Mouse (Mus musculus) megakaryocyte progenitor cell, adult 5-6 weeks (primary cell): ENCODE data around the gene Max. TPM values are rescaled to one million over a fixed set of nuclear protein-coding genes. Genes with fewer than 3 reads are reported as not detected.
A peak's percentile ranks its signal among the peaks of the same experiment; 100 is the strongest.

Source experiments
- ATAC-seq: replicated peaks from 2 replicates; pipeline ENCODE4 v1.8.0; 2016; ENCODE audit warnings: mild to moderate bottlenecking, moderate TSS enrichment, inconsistent platforms; ENCODE audit not compliant: poor library complexity
- total RNA-seq, 2 experiments: library from RNA; stranded (forward) in 1 of 2; stranded (reverse) in 1 of 2; fragments of 157-497, 149-512 nt in 1 of 2; fragments of 200-1000 nt in 1 of 2; gene quantifications; 2 replicates each; pipeline versions ENCODE4 v1.2.3 to v1.2.4; 2015 to 2017

Max gene
- total RNA-seq, 2 experiments from 2014 or later = 114 to 122 TPM

GRCm38 (mm10) chr12:76961052-76961931 is 709 bp downstream of the Max start:
- no peak; the same call in 1 of the 2 replicates for ATAC-seq

- ATAC-seq = peak; percentile 50
Measured at GRCm38 (mm10) chr12:76957688-76958087, 4.3 kb downstream of the Max start.

GRCm38 (mm10) chr12:76954698-76955423 is 7.1 kb downstream of the Max start:
- ATAC-seq = no peak

- no peak for ATAC-seq
Measured at GRCm38 (mm10) chr12:76953750-76954363, 8.1 kb downstream of the Max start.

GRCm38 (mm10) chr12:76950330-76950729 is 11.7 kb downstream of the Max start:
- peak; percentile 59 for ATAC-seq

GRCm38 (mm10) chr12:76948781-76949180 is 13.2 kb downstream of the Max start:
- ATAC-seq = no peak; the same call in 1 of the 2 replicates

- ATAC-seq = no peak
Measured at GRCm38 (mm10) chr12:76948185-76948584, 13.8 kb downstream of the Max start.

- ATAC-seq = peak; percentile 63
Measured at GRCm38 (mm10) chr12:76947487-76947886, 14.5 kb downstream of the Max start.

- no peak for ATAC-seq
Measured at GRCm38 (mm10) chr12:76943466-76943865, 18.5 kb downstream of the Max start.

- no peak for ATAC-seq
Measured at GRCm38 (mm10) chr12:76943046-76943445, 19.0 kb downstream of the Max start.

GRCm38 (mm10) chr12:76942476-76942875 is 19.5 kb downstream of the Max start:
- ATAC-seq = no peak

- peak; percentile 88 for ATAC-seq
Measured at GRCm38 (mm10) chr12:76941524-76941923, 20.5 kb downstream of the Max start.

- no peak for ATAC-seq
Measured at GRCm38 (mm10) chr12:76938013-76938412, 24.0 kb downstream of the Max start.

- ATAC-seq = no peak
Measured at GRCm38 (mm10) chr12:76936211-76936610, 25.8 kb downstream of the Max start.

- no peak for ATAC-seq
Measured at GRCm38 (mm10) chr12:76934438-76934837, 27.6 kb downstream of the Max start.

- no peak for ATAC-seq
Measured at GRCm38 (mm10) chr12:76932688-76933060, 29.3 kb downstream of the Max start.

- ATAC-seq = no peak
Measured at GRCm38 (mm10) chr12:76931739-76932687, 30.0 kb downstream of the Max start.

- peak; percentile 63 for ATAC-seq
Measured at GRCm38 (mm10) chr12:76930177-76930576, 31.8 kb downstream of the Max start.

- no peak for ATAC-seq
Measured at GRCm38 (mm10) chr12:76927539-76927938, 34.5 kb downstream of the Max start.

- no peak for ATAC-seq
Measured at GRCm38 (mm10) chr12:76927012-76927411, 35.0 kb downstream of the Max start.
